Mouse (Mus musculus) small intestine, adult 2 months (tissue): ENCODE data around the gene Robo1.

Source experiments
- CTCF ChIP-seq: fragments of 200-500 bp; IDR thresholded peaks from 2 replicates; pipeline ENCODE4 v1.5.1; 2012; ENCODE audit warnings: low read depth, mild to moderate bottlenecking, control low read depth, inconsistent platforms, low read length, moderate library complexity, mixed read lengths; ENCODE audit not compliant: insufficient replicate concordance, insufficient read length; ENCODE audit errors: extremely low read depth
- POLR2A ChIP-seq: fragments of 200-500 bp; IDR thresholded peaks from 2 replicates; pipeline ENCODE4 v1.6.1; 2012; ENCODE audit warnings: low read depth, mild to moderate bottlenecking, control low read depth, inconsistent platforms, low read length, moderate library complexity

GRCm38 (mm10) chr16:72998677-72999076 lies 690.6 kb downstream of the Robo1 start:
- no peak for TF ChIP-seq CTCF
- no peak for TF ChIP-seq POLR2A
